Mouse (Mus musculus): ENCODE data around the gene Six2. TPM values are rescaled to one million over a fixed set of nuclear protein-coding genes. Genes with fewer than 3 reads are reported as not detected.

The Six2 gene
- polyA plus RNA-seq (2014; fragmentation: Nextera tagmentation; extraction: Ambion mirVana) = 7.6 and 8.9 TPM in 2 replicates

DNA sequence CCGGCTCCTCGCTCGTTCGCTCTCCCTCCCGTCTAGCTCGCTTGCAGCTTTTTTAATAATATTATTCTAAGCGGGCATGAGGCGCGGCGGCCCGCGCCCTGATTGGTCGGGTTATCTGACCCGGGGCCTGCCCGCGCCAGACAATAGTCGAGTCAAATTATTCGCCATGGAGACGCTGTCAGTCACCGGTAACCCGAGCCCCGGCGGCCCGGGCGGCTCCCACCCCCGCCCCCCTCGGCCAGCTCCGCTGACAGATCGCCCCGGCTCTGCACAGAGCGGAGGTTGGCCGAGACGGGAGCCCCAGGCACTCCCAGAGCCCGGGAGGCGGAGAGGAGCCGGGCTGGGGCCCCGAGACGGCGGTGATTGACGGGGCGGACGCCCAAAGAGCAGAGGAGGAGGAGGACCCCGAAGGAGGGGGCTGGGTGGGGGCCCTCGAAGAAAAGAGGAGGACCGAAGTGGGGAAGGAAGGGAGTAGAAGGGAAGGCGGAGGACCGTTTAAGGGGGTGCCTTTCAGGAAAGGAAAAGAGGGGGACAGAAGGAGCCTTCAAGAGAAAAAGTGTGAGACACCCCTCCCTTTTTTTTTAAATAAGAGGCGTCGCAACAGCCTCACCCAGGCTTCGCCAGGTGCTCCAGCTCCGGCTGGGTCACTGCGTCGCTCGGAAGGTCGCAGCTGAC is at the start of gene Six2:
Gene Six2, minus strand, starts transcription at position 39 of the 675 bp plus-strand sequence.
- H3K4me3 ChIP-seq (ENCODE audit: low read depth, low read length) = peak within 1 kb of the TSS; percentile 44
- peaks cover 41% of the 10 kb centered on the region for H3K27me3 ChIP-seq (ENCODE audit: control insufficient read depth, insufficient read depth, low read length)
- under 1% methylated on average over 55 of the region's 55 CpGs for whole genome bisulfite sequencing
- peaks cover 13% of the 10 kb centered on the region for H3K4me1 ChIP-seq (ENCODE audit: control insufficient read depth, insufficient read depth, low read length)
- peak within 1 kb of the TSS; percentile 64 for H3K9ac ChIP-seq (replicated peaks; ENCODE audit: low read depth, low read length)
- no peaks in the 10 kb centered on the region for H3K36me3 ChIP-seq (ENCODE audit: control insufficient read depth, insufficient read depth, low read length)
- H3K27ac ChIP-seq (ENCODE audit: low read length) = peak within 1 kb of the TSS; percentile 87
- peak; percentile 93 for ATAC-seq (ENCODE audit: insufficient number of reproducible peaks, insufficient read depth, low FRiP score, low read depth)
- no peaks in the 10 kb centered on the region for H3K9me3 ChIP-seq (ENCODE audit: control insufficient read depth, low read depth, low read length)
- H3K4me2 ChIP-seq (replicated peaks; ENCODE audit: low read depth, low read length) = peak within 1 kb of the TSS; percentile 76

DNA sequence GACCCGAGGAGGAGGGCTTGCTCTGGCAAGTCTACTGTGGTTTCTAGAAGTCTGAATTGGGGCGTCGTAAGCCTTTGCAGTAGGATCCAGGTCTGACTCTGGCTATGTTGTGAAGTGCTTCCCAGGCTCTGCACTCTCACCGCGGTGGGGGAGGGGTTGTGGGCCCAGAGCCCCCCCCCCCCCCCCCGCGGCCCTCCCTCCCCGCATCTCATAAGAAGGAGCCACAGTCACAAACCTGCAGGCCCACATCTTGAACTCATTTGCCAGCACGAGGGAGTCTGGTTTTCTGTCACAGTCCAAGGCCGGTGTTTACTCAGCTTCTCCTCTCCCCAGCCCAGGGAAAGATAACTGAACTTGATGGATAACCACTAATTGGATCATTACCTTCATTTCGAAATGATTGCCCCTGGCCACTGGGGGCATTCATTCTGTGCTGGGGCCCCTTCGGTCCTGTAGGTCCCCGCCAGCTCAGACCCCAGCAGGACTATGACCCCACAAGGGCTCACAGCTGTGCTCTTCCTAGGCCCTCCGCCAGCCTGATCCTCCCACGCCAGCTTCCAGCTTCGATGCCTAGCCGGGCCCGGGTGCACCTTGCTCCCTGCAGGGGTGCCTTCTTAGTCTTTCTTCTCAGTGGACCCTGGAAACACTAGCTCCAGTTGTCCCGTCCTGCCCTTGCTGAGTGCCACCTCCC is 49.2 kb upstream of the Six2 start:
- no peaks in the 10 kb centered on the region for H3K4me1 ChIP-seq (ENCODE audit: control insufficient read depth, insufficient read depth, low read length)
- H3K27me3 ChIP-seq (ENCODE audit: control insufficient read depth, insufficient read depth, low read length) = no peaks in the 10 kb centered on the region
- no peak for ATAC-seq (ENCODE audit: insufficient number of reproducible peaks, insufficient read depth, low FRiP score, low read depth)
- no peaks in the 10 kb centered on the region for H3K9me3 ChIP-seq (ENCODE audit: control insufficient read depth, low read depth, low read length)
- H3K4me2 ChIP-seq (replicated peaks; ENCODE audit: low read depth, low read length) = no peak overlapping the region
- no peak overlapping the region for H3K9ac ChIP-seq (replicated peaks; ENCODE audit: low read depth, low read length)
- H3K27ac ChIP-seq (ENCODE audit: low read length) = no peak overlapping the region
- no peaks in the 10 kb centered on the region for H3K36me3 ChIP-seq (ENCODE audit: control insufficient read depth, insufficient read depth, low read length)
- H3K4me3 ChIP-seq (ENCODE audit: low read depth, low read length) = no peak overlapping the region
- 38% methylated on average over 18 of the region's 19 CpGs for WGBS

DNA sequence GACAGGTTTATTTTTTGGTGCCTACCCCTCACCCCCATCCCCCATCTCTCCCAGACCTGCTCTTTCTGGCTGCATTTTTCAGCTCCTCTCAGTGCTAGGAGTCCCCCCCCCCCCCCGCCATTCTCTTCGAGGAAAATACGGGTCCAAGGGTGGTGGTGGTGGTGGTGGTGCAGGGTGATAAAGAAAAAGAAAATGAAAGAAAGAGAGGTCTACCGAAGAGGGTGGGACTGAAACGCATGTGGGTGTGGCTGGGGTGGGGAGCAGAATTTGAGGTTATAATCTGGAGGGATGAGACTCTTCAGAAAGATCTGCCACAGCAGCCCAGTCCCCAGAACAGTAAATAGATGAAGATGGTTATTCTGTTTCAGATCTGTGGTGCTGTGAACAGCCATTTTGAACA is 43.3 kb upstream of the Six2 start:
- no peaks in the 10 kb centered on the region for H3K9me3 ChIP-seq (ENCODE audit: control insufficient read depth, low read depth, low read length)
- no peak overlapping the region for H3K4me3 ChIP-seq (ENCODE audit: low read depth, low read length)
- WGBS = 82% methylated on average over 5 of the region's 5 CpGs
- no peaks in the 10 kb centered on the region for H3K4me1 ChIP-seq (ENCODE audit: control insufficient read depth, insufficient read depth, low read length)
- no peak overlapping the region for H3K9ac ChIP-seq (replicated peaks; ENCODE audit: low read depth, low read length)
- no peaks in the 10 kb centered on the region for H3K27me3 ChIP-seq (ENCODE audit: control insufficient read depth, insufficient read depth, low read length)
- no peak overlapping the region for H3K27ac ChIP-seq (ENCODE audit: low read length)
- ATAC-seq (ENCODE audit: insufficient number of reproducible peaks, insufficient read depth, low FRiP score, low read depth) = no peak
- no peaks in the 10 kb centered on the region for H3K36me3 ChIP-seq (ENCODE audit: control insufficient read depth, insufficient read depth, low read length)
- H3K4me2 ChIP-seq (replicated peaks; ENCODE audit: low read depth, low read length) = no peak overlapping the region

DNA sequence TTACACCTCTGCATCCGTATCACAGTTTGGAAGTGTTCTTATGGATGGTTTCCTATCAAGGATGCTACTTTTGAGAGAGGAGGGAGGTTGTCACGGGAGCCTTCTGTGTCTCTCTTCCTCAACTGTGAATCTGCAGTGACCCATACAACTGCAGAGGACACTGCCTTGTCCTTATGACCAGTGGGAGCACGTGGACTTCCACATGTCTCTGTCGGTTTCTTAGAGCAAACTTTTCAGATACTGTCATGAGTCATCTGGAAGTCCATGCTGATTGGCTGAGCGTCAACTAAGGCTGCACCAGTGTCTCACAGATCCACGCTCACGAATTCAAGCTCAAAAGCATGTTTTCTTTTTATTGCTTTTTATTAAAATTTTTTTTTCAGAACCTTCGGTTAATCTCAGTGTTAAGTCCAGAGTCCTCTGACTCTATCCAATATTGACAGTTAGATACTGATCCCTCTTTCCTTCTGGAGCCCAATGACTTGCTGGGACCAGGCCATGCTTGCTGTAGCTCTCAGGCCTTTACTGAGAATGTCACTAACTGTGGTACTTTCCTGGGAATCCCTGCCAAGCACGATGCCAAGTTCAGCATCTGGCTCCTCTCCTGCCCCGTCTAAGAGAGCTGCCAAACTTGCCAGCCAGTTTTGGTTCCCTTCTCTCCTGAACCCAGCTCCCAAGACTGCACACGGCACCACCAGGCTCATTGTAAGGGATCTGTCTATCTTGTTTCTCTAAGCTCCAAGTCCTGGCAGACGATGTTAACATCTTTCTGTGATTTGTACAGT is 42.3 kb upstream of the Six2 start:
- Histone ChIP-seq H3K27me3 (ENCODE audit: control insufficient read depth, insufficient read depth, low read length) (no peaks in the 10 kb centered on the region), H3K4me1 (ENCODE audit: control insufficient read depth, insufficient read depth, low read length) (no peaks in the 10 kb centered on the region), H3K9ac (replicated peaks; ENCODE audit: low read depth, low read length) (no peak overlapping the region), H3K9me3 (ENCODE audit: control insufficient read depth, low read depth, low read length) (no peaks in the 10 kb centered on the region), H3K4me3 (ENCODE audit: low read depth, low read length) (no peak overlapping the region), H3K27ac (ENCODE audit: low read length) (no peak overlapping the region), H3K4me2 (replicated peaks; ENCODE audit: low read depth, low read length) (no peak overlapping the region), H3K36me3 (ENCODE audit: control insufficient read depth, insufficient read depth, low read length) (no peaks in the 10 kb centered on the region)
- WGBS = 85% methylated on average over 12 of the region's 12 CpGs
- ATAC-seq (ENCODE audit: insufficient number of reproducible peaks, insufficient read depth, low FRiP score, low read depth) = no peak

DNA sequence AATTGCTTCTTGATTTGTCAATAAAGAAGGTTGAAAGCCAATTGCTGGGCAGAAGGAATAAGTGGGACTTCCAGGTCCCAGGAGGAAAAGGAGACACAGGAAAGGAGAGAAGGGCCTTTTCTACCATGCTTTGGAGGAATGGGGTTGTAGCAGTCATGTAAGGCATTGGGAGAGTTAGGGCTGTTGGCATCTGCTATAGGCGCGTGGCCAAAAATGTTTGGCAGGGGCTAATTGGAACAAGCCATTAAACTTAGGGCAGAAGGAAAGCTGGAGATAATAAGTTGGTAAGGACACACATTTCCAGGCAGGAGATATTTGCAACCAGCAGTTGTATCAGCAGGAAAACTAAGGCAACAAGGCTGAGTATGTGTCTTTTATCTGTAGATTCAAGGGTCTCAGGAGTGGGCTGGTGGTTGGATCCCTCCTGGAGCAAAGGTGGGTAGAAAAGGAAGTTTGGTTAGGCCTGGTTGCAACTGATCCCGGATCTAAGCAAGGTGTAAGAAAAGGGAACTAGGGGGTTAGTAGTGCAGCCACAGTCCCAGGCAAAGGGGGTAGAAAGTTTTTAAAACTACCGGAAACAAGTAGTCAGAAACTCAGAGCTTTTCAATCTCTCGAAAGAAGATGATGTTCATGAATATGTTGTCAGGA is 40.1 kb upstream of the Six2 start:
- no peak for ATAC-seq (ENCODE audit: insufficient number of reproducible peaks, insufficient read depth, low FRiP score, low read depth)
- WGBS = 88% methylated on average over 5 of the region's 5 CpGs

DNA sequence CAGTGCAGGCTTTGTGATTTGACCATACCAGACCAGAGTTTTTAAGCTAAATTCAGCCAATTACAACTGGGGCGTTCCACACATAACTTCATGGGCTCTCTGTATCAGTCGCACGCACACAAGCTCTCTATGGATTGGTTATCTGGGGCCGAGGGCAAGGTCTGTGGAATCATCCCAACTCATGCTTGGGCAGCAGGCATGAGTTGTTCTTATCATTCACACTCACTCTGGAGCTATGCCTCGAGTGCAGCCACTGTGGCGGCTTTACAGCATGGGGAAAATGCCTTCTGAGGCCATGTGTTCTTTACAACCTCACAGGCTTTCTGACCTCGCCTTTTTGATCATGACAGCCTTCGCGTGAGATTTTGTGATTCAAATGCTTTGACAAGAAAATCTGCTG is 37.9 kb upstream of the Six2 start:
- no peak overlapping the region for H3K4me3 ChIP-seq (ENCODE audit: low read depth, low read length)
- H3K27me3 ChIP-seq (ENCODE audit: control insufficient read depth, insufficient read depth, low read length) = no peaks in the 10 kb centered on the region
- no peak for ATAC-seq (ENCODE audit: insufficient number of reproducible peaks, insufficient read depth, low FRiP score, low read depth)
- H3K9me3 ChIP-seq (ENCODE audit: control insufficient read depth, low read depth, low read length) = no peaks in the 10 kb centered on the region
- no peaks in the 10 kb centered on the region for H3K36me3 ChIP-seq (ENCODE audit: control insufficient read depth, insufficient read depth, low read length)
- H3K4me1 ChIP-seq (ENCODE audit: control insufficient read depth, insufficient read depth, low read length) = no peaks in the 10 kb centered on the region
- H3K9ac ChIP-seq (replicated peaks; ENCODE audit: low read depth, low read length) = no peak overlapping the region
- 88% methylated on average over 9 of the region's 9 CpGs for WGBS
- H3K4me2 ChIP-seq (replicated peaks; ENCODE audit: low read depth, low read length) = no peak overlapping the region
- no peak overlapping the region for H3K27ac ChIP-seq (ENCODE audit: low read length)

More for the DNA sequence above, 40.1 kb upstream of the Six2 start:
- H3K36me3 ChIP-seq (ENCODE audit: control insufficient read depth, insufficient read depth, low read length) = no peaks in the 10 kb centered on the region
- no peaks in the 10 kb centered on the region for H3K27me3 ChIP-seq (ENCODE audit: control insufficient read depth, insufficient read depth, low read length)
- no peaks in the 10 kb centered on the region for H3K4me1 ChIP-seq (ENCODE audit: control insufficient read depth, insufficient read depth, low read length)
- no peak overlapping the region for H3K27ac ChIP-seq (ENCODE audit: low read length)
- no peak overlapping the region for H3K4me3 ChIP-seq (ENCODE audit: low read depth, low read length)
- H3K9ac ChIP-seq (replicated peaks; ENCODE audit: low read depth, low read length) = no peak overlapping the region
- H3K9me3 ChIP-seq (ENCODE audit: control insufficient read depth, low read depth, low read length) = no peaks in the 10 kb centered on the region
- H3K4me2 ChIP-seq (replicated peaks; ENCODE audit: low read depth, low read length) = no peak overlapping the region

DNA sequence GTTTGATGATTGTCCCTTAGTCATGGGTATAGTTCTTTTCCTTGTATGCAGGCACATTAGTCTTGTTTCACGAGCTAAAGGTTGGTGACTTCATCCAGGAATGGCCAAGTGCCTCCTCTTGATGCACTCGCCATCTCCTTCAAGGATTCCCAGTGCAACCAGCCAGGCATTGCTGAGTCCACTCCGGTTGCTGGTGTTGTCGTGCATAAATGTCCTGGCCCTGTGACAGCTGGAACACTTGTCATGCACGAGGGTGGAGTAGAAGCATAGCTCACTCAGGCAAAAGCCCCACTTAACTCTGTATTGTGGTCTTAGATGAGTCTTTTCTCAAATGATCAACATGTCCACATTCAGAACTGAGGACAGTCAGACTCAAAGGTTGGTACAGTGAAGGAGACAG is 35.1 kb upstream of the Six2 start:
- no peak overlapping the region for H3K4me2 ChIP-seq (replicated peaks; ENCODE audit: low read depth, low read length)
- H3K4me1 ChIP-seq (ENCODE audit: control insufficient read depth, insufficient read depth, low read length) = no peaks in the 10 kb centered on the region
- H3K27me3 ChIP-seq (ENCODE audit: control insufficient read depth, insufficient read depth, low read length) = no peaks in the 10 kb centered on the region
- no peak overlapping the region for H3K27ac ChIP-seq (ENCODE audit: low read length)
- H3K36me3 ChIP-seq (ENCODE audit: control insufficient read depth, insufficient read depth, low read length) = no peaks in the 10 kb centered on the region
- H3K9me3 ChIP-seq (ENCODE audit: control insufficient read depth, low read depth, low read length) = no peaks in the 10 kb centered on the region
- WGBS = 78% methylated on average over 5 of the region's 5 CpGs
- no peak overlapping the region for H3K9ac ChIP-seq (replicated peaks; ENCODE audit: low read depth, low read length)
- ATAC-seq (ENCODE audit: insufficient number of reproducible peaks, insufficient read depth, low FRiP score, low read depth) = no peak
- H3K4me3 ChIP-seq (ENCODE audit: low read depth, low read length) = no peak overlapping the region

DNA sequence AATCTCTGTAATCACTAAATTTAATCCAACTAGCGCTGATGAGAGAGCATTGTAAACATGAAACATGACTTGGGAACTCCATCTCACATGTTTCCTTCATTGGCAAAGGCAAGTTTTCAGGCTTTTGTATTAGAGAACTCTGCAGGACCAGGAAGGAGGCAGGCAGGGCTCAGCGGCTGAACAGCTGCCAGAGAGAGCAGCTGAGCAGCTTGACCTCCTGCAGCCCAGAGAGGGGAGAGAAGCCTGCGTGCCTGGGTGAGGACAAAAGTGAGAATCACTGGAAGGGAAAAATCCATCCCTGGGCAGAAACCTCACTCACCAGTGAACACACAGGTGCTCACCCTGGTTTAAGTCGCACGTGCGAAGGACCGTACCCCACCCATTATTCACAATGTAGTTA is 29.2 kb upstream of the Six2 start:
- no peak for ATAC-seq (ENCODE audit: insufficient number of reproducible peaks, insufficient read depth, low FRiP score, low read depth)
- Histone ChIP-seq H3K27me3 (ENCODE audit: control insufficient read depth, insufficient read depth, low read length) (no peaks in the 10 kb centered on the region), H3K4me3 (ENCODE audit: low read depth, low read length) (no peak overlapping the region), H3K9me3 (ENCODE audit: control insufficient read depth, low read depth, low read length) (no peaks in the 10 kb centered on the region), H3K4me1 (ENCODE audit: control insufficient read depth, insufficient read depth, low read length) (peaks cover 4% of the 10 kb centered on the region), H3K27ac (ENCODE audit: low read length) (no peak overlapping the region), H3K4me2 (replicated peaks; ENCODE audit: low read depth, low read length) (no peak overlapping the region), H3K9ac (replicated peaks; ENCODE audit: low read depth, low read length) (no peak overlapping the region), H3K36me3 (ENCODE audit: control insufficient read depth, insufficient read depth, low read length) (no peaks in the 10 kb centered on the region)
- WGBS = 59% methylated on average over 7 of the region's 7 CpGs
